In genomic region chr4:120273594-120273993, GRCm38 (mm10) we compare ENCODE assay signal across 18 mouse cellular contexts. TPM values are rescaled to one million over a fixed set of nuclear protein-coding genes. Genes with fewer than 3 reads are reported as not detected.
"Had no signal": no experiment of that assay in that cellular context is flagged by ENCODE, and none has a peak within 500 bp of the region (broad histone marks: within the 10 kb centered on the region; RNA-seq: fewer than 3 reads in every experiment).

No protein-coding gene starts in this region.

- H3K4me2 ChIP-seq: neural tube, embryonic 13.5 days; neural tube, embryonic 15.5 days; stomach, embryonic 15.5 days had no signal

- H3K4me3 ChIP-seq: neural tube, embryonic 13.5 days; neural tube, embryonic 15.5 days; stomach, embryonic 15.5 days had no signal

- H3K27ac ChIP-seq: neural tube, embryonic 13.5 days; neural tube, embryonic 15.5 days; stomach, embryonic 15.5 days; stomach, postnatal 0 days had no signal

- H3K9ac ChIP-seq: neural tube, embryonic 13.5 days; neural tube, embryonic 15.5 days; stomach, embryonic 15.5 days had no signal

- H3K36me3 ChIP-seq: neural tube, embryonic 13.5 days; neural tube, embryonic 15.5 days; stomach, embryonic 15.5 days had no signal

- DNase-seq: retina, postnatal 1 day; right cerebral cortex, adult 18-20 months; right cerebral cortex, postnatal 14 days; right cerebral cortex, postnatal 25 days; right cerebral cortex, postnatal 4 days; spleen, adult 18-20 months; thymus, adult 18-20 months; thymus, adult 2 months; thymus, postnatal 14 days; thymus, postnatal 25 days; thymus, postnatal 36 days; thymus, postnatal 4 days had no signal

- H3K9me3 ChIP-seq: neural tube, embryonic 13.5 days; neural tube, embryonic 15.5 days; stomach, embryonic 15.5 days had no signal

RNA-seq across cellular contexts. Expression of gene Foxo6, which starts 13.6 kb away (rescaled TPM):
- total RNA-seq: neutrophil, adult 5-6 weeks had no signal
- polyA plus RNA-seq: thymus, postnatal 0 days had no signal
